Mouse (Mus musculus): ENCODE results near the gene Git1. TPM values are rescaled to one million over a fixed set of nuclear protein-coding genes. Genes with fewer than 3 reads are reported as not detected.
"Not testable (repeated sequence)": the region's sequence is repeated elsewhere in the genome, so short reads cannot be mapped to it uniquely, and the experiment has no call there.

The Git1 gene
- polyA plus RNA-seq, 1 experiment from 2014 or later = 14.1 TPM

DNA sequence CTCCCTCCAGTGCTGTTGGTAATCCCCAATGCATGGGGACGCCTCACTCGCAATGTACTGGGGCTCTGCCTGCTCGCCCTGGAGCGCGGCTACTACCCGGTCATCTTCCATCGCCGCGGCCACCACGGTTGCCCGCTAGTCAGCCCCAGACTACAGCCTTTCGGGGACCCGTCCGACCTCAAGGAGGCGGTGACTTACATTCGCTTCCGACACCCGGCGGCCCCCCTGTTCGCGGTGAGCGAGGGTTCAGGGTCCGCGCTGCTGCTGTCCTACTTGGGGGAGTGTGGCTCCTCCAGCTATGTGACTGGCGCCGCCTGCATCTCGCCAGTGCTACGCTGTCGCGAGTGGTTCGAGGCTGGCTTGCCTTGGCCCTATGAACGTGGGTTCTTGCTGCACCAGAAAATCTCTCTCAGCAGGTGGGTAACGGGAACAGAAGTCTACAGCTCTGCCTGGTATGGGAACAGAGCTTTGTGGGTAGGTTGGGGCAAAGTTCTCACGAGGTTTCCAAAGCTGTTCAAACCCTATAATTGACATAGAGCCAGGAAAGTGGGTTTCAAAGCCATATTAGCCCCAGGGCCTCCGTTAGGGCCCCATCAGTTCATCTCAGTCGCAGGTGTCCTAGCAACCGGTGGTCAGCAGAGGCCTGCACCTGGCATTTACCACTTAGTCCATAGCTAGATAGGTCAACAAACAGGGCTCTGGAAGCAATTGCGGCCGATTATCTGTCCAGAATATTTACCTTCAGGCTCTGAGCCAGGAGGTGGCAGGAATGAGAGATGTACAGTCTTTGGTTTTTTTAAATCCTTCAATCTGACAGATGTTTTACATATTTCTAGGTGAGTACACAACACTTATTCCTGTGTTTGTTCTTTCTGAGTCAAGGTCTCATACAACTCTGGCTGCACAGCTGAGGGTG is 22.5 kb downstream of the Git1 start, which contains the start of gene Trp53i13:
Gene Trp53i13 (minus strand): TSS at position 344 of the 916 bp plus-strand sequence.
- H3K4me1 ChIP-seq (replicated peaks) = peaks cover 64% of the 10 kb centered on the region
- no peaks in the 10 kb centered on the region for H3K9me3 ChIP-seq
- 6% methylated on average over 39 of the region's 39 CpGs for WGBS
- peak within 1 kb of the TSS; percentile 48 for H3K4me3 ChIP-seq
- H3K9ac ChIP-seq = peak within 1 kb of the TSS; percentile 66
- peak within 1 kb of the TSS; percentile 90 for H3K4me2 ChIP-seq
- no peak for ATAC-seq (ENCODE audit: low read depth)
- H3K27ac ChIP-seq (replicated peaks) = no peak within 1 kb of the TSS
- no peaks in the 10 kb centered on the region for H3K36me3 ChIP-seq
- peaks cover 42% of the 10 kb centered on the region for H3K27me3 ChIP-seq

DNA sequence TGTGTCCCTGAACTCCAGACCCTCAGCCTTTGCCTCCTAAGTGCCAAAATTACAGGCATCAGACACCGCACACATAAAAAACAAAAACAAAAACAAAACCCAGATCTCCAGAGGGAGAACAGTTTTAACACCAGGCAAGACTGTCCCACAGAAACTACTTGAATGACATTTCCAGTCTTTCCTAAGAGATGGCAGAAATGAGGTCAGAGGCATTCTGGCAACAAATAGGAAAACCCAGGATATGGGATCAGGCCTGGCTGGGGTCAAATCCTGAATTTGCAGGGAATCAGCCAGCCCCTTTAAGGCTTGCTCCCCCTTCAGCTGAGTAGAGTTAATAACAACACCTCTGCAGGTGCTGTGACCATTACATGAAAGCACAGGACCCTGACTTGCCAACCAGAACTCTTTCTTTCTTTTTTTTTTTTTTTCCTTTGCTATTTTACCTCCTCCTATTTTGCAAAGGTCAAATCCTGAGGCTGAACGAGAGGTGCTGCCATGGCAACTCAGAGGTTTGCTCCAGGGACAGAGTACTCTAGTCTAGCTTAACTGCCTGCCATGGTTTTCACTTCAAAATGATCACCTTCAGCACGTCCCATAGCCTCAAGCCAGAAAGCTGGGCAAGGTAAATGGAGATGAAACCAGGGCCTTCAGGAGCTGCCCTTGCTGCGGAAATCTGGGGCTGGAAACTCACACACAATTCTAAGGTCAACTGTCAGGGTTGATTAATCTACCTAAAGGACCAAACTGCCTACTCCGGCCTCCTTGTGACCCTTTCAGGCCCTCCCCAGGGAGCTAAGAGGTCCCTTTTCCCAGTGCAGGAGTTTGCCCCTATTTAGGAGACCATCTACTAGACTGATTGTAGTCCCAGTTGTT is 23.4 kb downstream of the Git1 start:
- Histone ChIP-seq H3K27ac (replicated peaks) (no peak overlapping the region), H3K4me1 (replicated peaks) (peaks cover 62% of the 10 kb centered on the region), H3K27me3 (peaks cover 42% of the 10 kb centered on the region), H3K4me3 (no peak overlapping the region), H3K4me2 (no peak overlapping the region; the same call in 1 of the 2 replicates), H3K9ac (no peak overlapping the region), H3K9me3 (no peaks in the 10 kb centered on the region), H3K36me3 (no peaks in the 10 kb centered on the region)
- WGBS = 41% methylated on average over 5 of the region's 5 CpGs
- no peak for ATAC-seq (ENCODE audit: low read depth)

DNA sequence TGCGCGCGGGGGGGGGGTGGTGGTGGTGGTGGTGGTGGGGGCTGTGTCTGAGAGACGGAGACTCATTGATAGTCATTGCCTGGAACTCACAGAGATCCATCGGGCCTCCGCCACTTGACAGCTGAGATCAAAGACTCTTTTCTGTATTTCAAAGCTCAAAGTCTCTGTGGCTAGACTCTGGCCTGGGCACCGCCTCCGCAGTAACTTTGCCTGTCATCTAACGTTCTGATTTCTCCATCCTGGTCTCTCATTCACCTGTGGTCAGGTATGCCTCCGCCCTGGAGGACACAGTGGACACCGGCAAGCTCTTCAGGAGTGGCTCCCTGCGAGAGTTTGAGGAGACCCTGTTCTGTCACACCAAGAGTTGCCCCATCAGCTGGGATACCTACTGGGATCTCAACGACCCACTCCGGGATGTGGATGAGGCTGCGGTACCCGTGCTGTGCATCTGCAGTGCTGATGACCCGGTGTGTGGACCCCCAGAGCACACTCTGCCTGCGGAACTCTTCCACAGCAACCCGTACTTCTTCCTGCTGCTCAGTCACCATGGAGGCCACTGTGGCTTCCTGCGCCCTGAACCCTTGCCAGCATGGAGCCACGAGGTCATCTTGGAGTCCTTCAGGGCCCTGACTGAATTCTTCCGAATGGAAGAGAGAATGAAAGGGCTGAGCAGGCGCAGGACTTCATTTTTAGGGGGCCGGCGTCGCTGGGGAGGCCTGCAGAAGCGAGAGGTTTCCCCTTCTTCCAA is 24.9 kb downstream of the Git1 start:
- Histone ChIP-seq H3K27me3 (peaks cover 42% of the 10 kb centered on the region), H3K4me1 (replicated peaks) (peaks cover 53% of the 10 kb centered on the region), H3K36me3 (no peaks in the 10 kb centered on the region), H3K9me3 (no peaks in the 10 kb centered on the region), H3K9ac (no peak overlapping the region), H3K4me2 (no peak overlapping the region), H3K4me3 (no peak overlapping the region), H3K27ac (replicated peaks) (no peak overlapping the region)
- 80% methylated on average over 26 of the region's 27 CpGs for WGBS
- ATAC-seq (ENCODE audit: low read depth) = no peak

DNA sequence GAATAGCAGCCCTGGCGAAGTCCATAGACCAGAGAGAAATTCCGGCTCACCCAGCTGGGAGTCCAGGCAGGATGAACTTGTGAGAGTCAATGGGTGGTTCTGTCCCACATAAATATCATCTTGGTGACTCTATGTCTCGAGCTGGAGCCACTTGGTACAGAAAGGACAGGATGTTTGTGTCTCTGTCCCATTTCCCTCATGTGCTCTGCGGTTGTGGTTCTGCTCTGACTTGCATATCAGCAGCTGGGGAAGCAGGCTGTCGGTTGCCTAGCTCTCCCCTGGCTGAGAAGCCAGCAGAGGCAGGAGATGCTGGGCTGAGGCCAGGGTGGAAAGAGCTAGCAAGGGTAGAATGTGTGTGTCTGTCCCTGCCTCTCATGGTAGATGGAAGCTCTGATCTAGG is 25.7 kb downstream of the Git1 start, which contains the start of gene Gm10392:
Gene Gm10392 (minus strand): TSS at position 156 of the 400 bp plus-strand sequence.
- Histone ChIP-seq H3K27ac (replicated peaks) (no peak within 1 kb of the TSS), H3K4me3 (no peak within 1 kb of the TSS), H3K36me3 (no peaks in the 10 kb centered on the region), H3K9ac (no peak within 1 kb of the TSS), H3K27me3 (peaks cover 35% of the 10 kb centered on the region), H3K9me3 (no peaks in the 10 kb centered on the region), H3K4me1 (replicated peaks) (peaks cover 46% of the 10 kb centered on the region), H3K4me2 (no peak within 1 kb of the TSS)
- 70% methylated on average over 5 of the region's 5 CpGs for WGBS
- ATAC-seq (ENCODE audit: low read depth) = no peak

DNA sequence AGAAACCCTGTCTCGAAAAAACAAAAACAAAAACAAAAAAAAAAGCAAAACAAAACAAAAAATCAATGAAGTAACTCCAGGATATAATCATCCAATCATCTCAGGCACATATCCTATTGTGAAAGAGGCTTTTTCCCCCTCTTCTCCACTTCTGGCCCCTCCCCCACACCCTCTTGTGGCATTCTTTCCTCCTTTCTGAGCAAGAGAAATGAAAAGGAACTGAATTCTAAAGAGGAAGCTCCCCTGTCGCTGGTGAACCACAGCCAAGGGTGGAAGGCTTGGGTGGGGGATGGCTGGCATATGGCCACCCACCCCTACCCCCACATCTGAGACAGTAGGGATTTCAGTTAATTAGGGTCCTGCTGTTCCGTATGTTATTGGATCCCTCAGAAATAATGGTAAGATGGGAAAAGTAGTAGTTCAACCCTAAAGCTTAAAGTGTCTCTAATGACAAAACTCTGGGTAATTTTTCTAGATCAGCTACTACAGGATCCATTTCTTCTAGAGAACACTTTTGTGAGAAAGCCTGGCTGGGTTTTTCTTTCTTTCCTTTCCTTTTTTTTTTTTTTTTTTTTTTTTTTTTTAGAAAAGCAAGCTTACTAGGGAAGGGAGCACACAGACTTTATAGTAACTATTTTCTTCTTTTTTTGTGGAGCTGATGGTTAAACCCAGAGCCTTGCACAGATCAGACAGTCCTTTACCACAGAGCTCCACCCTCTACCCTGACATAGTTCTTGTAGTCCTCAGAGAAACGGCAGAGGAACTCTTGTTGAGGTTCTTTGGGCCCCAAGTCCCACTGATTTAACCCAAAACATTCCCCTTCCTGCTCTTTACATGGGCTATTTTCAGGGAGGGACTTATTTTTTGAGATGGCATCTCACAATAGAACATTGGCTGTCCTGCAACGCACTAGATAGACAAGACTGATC is 27.5 kb downstream of the Git1 start:
- Histone ChIP-seq H3K36me3 (no peaks in the 10 kb centered on the region), H3K27me3 (peaks cover 17% of the 10 kb centered on the region), H3K9me3 (no peaks in the 10 kb centered on the region), H3K9ac (no peak overlapping the region), H3K4me3 (no peak overlapping the region), H3K4me2 (no peak overlapping the region), H3K4me1 (replicated peaks) (peaks cover 28% of the 10 kb centered on the region), H3K27ac (replicated peaks) (no peak overlapping the region)
- WGBS = 52% methylated on average over 5 of the region's 5 CpGs
- no peak for ATAC-seq (ENCODE audit: low read depth)

DNA sequence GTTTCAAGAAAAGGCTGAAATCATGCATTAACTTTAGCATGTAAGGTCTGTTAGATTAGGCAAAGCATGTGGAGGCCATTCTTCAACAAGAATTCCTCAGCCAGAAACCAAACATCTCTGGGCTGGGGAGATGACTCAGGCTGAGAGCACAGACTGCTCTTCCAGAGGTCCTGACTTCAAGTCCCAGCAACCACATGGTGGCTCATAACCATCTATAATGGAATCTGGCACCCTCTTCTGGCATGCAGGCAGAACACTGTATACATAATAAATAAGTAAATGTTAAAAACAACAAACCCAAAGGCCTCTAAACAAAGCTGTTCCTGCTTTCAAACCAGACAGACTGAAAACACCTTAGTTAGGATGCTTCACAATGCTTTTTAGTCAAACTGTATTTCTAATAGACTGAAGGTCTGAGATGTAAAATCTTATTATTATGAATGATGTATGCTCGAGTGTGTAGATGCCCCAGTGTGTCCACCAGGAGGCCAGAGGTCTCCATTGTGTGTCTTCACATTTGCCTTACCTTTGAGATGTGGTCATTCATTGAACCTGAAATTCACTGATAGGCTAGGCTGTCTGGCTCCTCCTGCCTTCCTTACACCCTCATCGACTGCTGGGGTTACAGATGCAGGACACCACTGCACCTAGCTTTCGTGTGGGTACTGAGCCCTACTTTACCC is 32.6 kb downstream of the Git1 start:
- no peak overlapping the region for H3K9ac ChIP-seq
- 77% methylated on average over 3 of the region's 3 CpGs for WGBS
- H3K4me3 ChIP-seq = no peak overlapping the region
- H3K9me3 ChIP-seq = no peaks in the 10 kb centered on the region
- H3K27ac ChIP-seq (replicated peaks) = no peak overlapping the region
- no peak overlapping the region for H3K4me2 ChIP-seq
- no peak for ATAC-seq (ENCODE audit: low read depth)
- H3K4me1 ChIP-seq (replicated peaks) = no peaks in the 10 kb centered on the region
- no peaks in the 10 kb centered on the region for H3K27me3 ChIP-seq
- H3K36me3 ChIP-seq = peaks cover 7% of the 10 kb centered on the region

DNA sequence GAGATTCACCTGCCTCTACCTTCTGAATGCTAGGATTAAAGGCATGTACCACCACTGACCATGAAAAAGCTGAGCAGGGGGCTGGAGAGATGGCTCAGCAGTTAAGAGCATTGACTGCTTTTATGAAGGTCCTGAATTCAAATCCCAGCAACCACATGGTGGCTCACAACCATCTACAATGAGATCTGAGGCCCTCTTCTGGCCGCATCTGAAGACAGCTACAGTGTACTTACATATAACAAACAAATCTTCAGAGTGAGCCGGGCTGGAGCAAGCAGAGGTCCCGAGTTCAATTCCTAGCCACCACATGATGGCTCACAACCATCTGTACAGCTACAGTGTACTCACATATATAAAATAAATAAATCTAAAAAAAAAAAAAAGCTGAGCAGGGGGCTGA is 35.1 kb downstream of the Git1 start:
- H3K4me3 ChIP-seq; H3K4me2 ChIP-seq; ATAC-seq (ENCODE audit: low read depth); H3K4me1 ChIP-seq (replicated peaks); H3K9me3 ChIP-seq; H3K27ac ChIP-seq (replicated peaks); H3K36me3 ChIP-seq; H3K9ac ChIP-seq; H3K27me3 ChIP-seq: not testable (repeated sequence)
- WGBS = 90% methylated on average over 3 of the region's 3 CpGs

DNA sequence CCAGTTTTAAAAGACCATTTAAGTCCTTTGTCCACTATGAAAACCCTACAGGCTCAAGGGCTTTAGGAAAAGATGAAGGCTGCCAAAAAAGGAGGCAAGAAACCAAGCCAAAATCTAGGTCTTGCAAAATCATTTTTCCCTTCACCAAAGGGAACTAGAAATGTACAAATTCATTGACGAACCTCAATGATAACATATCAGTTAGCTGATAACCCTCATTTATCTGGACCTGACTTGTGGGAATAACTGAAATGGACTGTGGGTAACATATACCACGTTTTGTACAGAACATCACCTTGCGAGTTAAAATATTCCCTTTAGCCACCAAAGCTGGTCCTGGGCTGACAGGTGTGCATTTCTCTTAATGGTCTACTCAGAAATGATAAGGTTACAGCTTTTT is 36.3 kb downstream of the Git1 start:
- H3K4me2 ChIP-seq = no peak overlapping the region
- ATAC-seq (ENCODE audit: low read depth) = no peak

DNA sequence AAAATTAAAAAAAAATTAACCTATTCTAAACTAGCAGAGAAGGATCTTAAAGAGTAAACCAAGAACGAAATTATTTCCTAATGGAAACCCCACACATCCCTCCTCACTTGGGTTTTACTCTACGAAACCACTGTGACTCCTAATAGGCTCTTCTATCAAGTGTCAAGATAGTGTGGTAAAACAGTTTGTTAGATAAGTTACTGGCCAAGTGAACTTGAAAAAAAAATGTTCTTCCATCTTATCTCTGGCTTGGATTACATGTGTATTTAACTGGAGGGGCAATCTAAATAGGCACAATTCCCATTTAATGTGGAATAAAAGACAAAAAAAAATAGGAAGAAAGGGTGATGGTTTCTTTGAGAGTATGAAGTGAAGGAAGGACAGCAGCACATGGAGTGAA is 37.5 kb downstream of the Git1 start:
- Histone ChIP-seq H3K9me3 (no peaks in the 10 kb centered on the region), H3K4me1 (replicated peaks) (no peaks in the 10 kb centered on the region), H3K9ac (no peak overlapping the region), H3K4me3 (no peak overlapping the region), H3K27me3 (no peaks in the 10 kb centered on the region), H3K36me3 (peaks cover 19% of the 10 kb centered on the region), H3K4me2 (no peak overlapping the region), H3K27ac (replicated peaks) (no peak overlapping the region)
- no peak for ATAC-seq (ENCODE audit: low read depth)
- 96% methylated on average over 2 of the region's 2 CpGs for WGBS

More for the DNA sequence above, 36.3 kb downstream of the Git1 start:
- H3K9me3 ChIP-seq = no peaks in the 10 kb centered on the region
- no peaks in the 10 kb centered on the region for H3K4me1 ChIP-seq (replicated peaks)
- H3K27ac ChIP-seq (replicated peaks) = no peak overlapping the region
- no peak overlapping the region for H3K4me3 ChIP-seq
- 89% methylated on average over 3 of the region's 3 CpGs for WGBS
- peaks cover 12% of the 10 kb centered on the region for H3K36me3 ChIP-seq
- H3K9ac ChIP-seq = no peak overlapping the region
- no peaks in the 10 kb centered on the region for H3K27me3 ChIP-seq

DNA sequence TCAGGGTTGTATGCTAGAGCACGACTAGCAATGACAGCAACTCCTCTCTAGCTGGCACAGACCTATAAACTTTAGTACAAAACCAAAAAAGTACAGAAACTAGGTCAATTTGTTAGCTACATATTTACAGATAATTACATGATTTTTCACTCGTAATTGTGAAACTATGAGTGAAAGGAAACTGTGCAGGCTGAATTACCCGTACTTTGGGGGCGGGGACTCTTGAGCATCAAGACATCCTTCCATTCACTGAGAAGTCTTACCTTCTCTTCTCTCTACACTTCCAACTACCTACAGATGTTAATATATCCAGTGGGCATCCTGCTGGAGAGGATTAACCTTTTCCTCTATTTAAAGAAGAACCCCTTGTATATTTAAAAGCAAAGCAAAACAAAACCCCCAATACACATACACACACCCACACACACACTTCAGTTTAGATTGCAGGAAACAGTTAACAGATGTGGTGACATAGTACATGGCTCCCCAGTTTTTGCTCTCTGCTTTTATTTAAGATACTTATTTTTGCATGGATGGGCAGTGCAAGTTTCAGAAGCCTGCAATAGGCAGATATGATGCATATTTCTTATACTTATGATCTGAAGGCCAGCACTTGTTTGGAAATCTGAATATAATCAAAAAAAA is 39.0 kb downstream of the Git1 start:
- ATAC-seq (ENCODE audit: low read depth) = no peak
- Histone ChIP-seq H3K27me3 (no peaks in the 10 kb centered on the region), H3K27ac (replicated peaks) (no peak overlapping the region), H3K9me3 (no peaks in the 10 kb centered on the region), H3K4me2 (no peak overlapping the region), H3K4me3 (no peak overlapping the region), H3K9ac (no peak overlapping the region), H3K4me1 (replicated peaks) (no peaks in the 10 kb centered on the region), H3K36me3 (peaks cover 32% of the 10 kb centered on the region)
- 90% methylated on average over 4 of the region's 4 CpGs for WGBS
